Mouse (Mus musculus) heart, embryonic 14.5 days (tissue): ENCODE measurements around the gene Camkk1. TPM values are rescaled to one million over a fixed set of nuclear protein-coding genes. Genes with fewer than 3 reads are reported as not detected.

Source experiments
- ATAC-seq: fragments of 200-750 bp; cut with Nextera tagmentation; 2 replicates; pipeline ENCODE4 v1.8.0; 2017; ENCODE audit warnings: low read depth, moderate TSS enrichment; ENCODE audit not compliant: insufficient number of reproducible peaks, insufficient read depth, low FRiP score
- H3K27ac ChIP-seq, 2 experiments: fragments of 200-500 bp in 1 of 2; fragments of 300-500 bp in 1 of 2; sonication (generic) in 1 of 2; replicated peaks in 1 of 2; 2 replicates each; pipeline ENCODE4 v1.5.1; 2012 to 2014; ENCODE audit warnings: low read depth in 2 of 2, low read length in 2 of 2, control low read depth in 1 of 2, mild to moderate bottlenecking in 1 of 2, mixed read lengths in 1 of 2; ENCODE audit not compliant: control insufficient read depth in 1 of 2, insufficient read depth in 1 of 2
- H3K27me3 ChIP-seq: fragments of 300-500 bp; sonication (generic); 2 replicates; pipeline ENCODE4 v1.6.1; 2014; ENCODE audit warnings: mild to moderate bottlenecking, low read length, control low read depth; ENCODE audit not compliant: control insufficient read depth, insufficient read depth
- H3K36me3 ChIP-seq: fragments of 300-500 bp; sonication (generic); 2 replicates; pipeline ENCODE4 v1.6.1; 2014; ENCODE audit warnings: mild to moderate bottlenecking, control low read depth, low read length, mixed read lengths; ENCODE audit not compliant: control insufficient read depth, insufficient read depth
- H3K4me1 ChIP-seq, 2 experiments: fragments of 200-500 bp in 1 of 2; fragments of 300-500 bp in 1 of 2; sonication (generic) in 1 of 2; 2 replicates each; pipeline ENCODE4 v1.6.1; 2012 to 2014; ENCODE audit warnings: low read length in 2 of 2, control low read depth in 1 of 2, mixed read lengths in 1 of 2; ENCODE audit not compliant: control insufficient read depth in 2 of 2, insufficient read depth in 2 of 2
- H3K4me2 ChIP-seq: fragments of 300-500 bp; sonication (generic); 2 replicates; pipeline ENCODE4 v1.6.1; 2014; ENCODE audit warnings: mild to moderate bottlenecking, low read length
- H3K4me3 ChIP-seq, 2 experiments: fragments of 200-500 bp in 1 of 2; fragments of 300-500 bp in 1 of 2; sonication (generic) in 1 of 2; 2 replicates each; pipeline ENCODE4 v1.5.1; 2012 to 2014; ENCODE audit warnings: low read length in 2 of 2, mild to moderate bottlenecking in 2 of 2, control low read depth in 1 of 2, low read depth in 1 of 2, moderate library complexity in 1 of 2; ENCODE audit not compliant: control insufficient read depth in 1 of 2, insufficient read depth in 1 of 2
- H3K9ac ChIP-seq: fragments of 300-500 bp; sonication (generic); 2 replicates; pipeline ENCODE4 v1.6.1; 2014; ENCODE audit warnings: mild to moderate bottlenecking, low read length
- H3K9me3 ChIP-seq: fragments of 300-500 bp; sonication (generic); 2 replicates; pipeline ENCODE4 v1.6.1; 2016; ENCODE audit warnings: low read length, control low read depth; ENCODE audit not compliant: control insufficient read depth
- WGBS: fragments of 180-500 bp; shearing (Covaris S2); extraction: QIAGEN DNeasy Blood & Tissue Kit; methylation state at CpG from one replicate; pipeline ENCODE4 v1.1.7; 2014; 5-methylcytosine and 5-hydroxymethylcytosine counted together
- polyA plus RNA-seq: library from polyadenylated mRNA; unstranded; fragments of >200 nt; fragmentation: Nextera tagmentation; extraction: Ambion mirVana; gene quantifications from 2 replicates; pipeline ENCODE4 v1.2.1, GENCODE M21; 2014

Camkk1 gene
- polyA plus RNA-seq, 1 experiment from 2014 or later: 1.2 TPM

- no peak for ATAC-seq
- WGBS: 16% methylated on average over 6 of the region's 6 CpGs
- Histone ChIP-seq H3K9ac (no peak overlapping the region), H3K4me2 (no peak overlapping the region), H3K27me3 (no peaks in the 10 kb centered on the region), H3K9me3 (no peaks in the 10 kb centered on the region), H3K27ac (no peak overlapping the region), H3K4me1 (peaks cover 25 to 32% of the 10 kb centered on the region in 2 experiments), H3K4me3 (no peak overlapping the region), H3K36me3 (no peaks in the 10 kb centered on the region)
These were observed 17.8 kb upstream of the Camkk1 start for GRCm38 (mm10) chr11:73001029-73001428.

- ATAC-seq: peak; percentile 28; the same call in 1 of the 2 replicates
These were observed 12.4 kb upstream of the Camkk1 start for GRCm38 (mm10) chr11:73006377-73006776.

GRCm38 (mm10) chr11:73007113-73007512 is 11.7 kb upstream of the Camkk1 start:
- H3K4me3 ChIP-seq: no peak overlapping the region
- 36% methylated on average over 3 of the region's 3 CpGs for WGBS
- no peaks in the 10 kb centered on the region for H3K9me3 ChIP-seq
- H3K4me1 ChIP-seq: peaks cover 15 to 27% of the 10 kb centered on the region in 2 experiments
- ATAC-seq: no peak
- H3K27me3 ChIP-seq: peaks cover 22% of the 10 kb centered on the region
- H3K9ac ChIP-seq: no peak overlapping the region
- no peak overlapping the region for H3K27ac ChIP-seq
- H3K36me3 ChIP-seq: no peaks in the 10 kb centered on the region
- no peak overlapping the region for H3K4me2 ChIP-seq

More at GRCm38 (mm10) chr11:73006377-73006776, 12.4 kb upstream of the Camkk1 start:
- Histone ChIP-seq H3K9me3 (no peaks in the 10 kb centered on the region), H3K9ac (no peak overlapping the region), H3K27ac (peak overlapping the region in 1 of 2 experiments; percentile 64; a peak in 2 of 4 replicates), H3K4me3 (no peak overlapping the region), H3K36me3 (no peaks in the 10 kb centered on the region), H3K4me1 (peaks cover 15 to 27% of the 10 kb centered on the region in 2 experiments), H3K4me2 (no peak overlapping the region), H3K27me3 (peaks cover 20% of the 10 kb centered on the region)
- WGBS: 0% methylated on average over 2 of the region's 2 CpGs

- ATAC-seq: no peak; the same call in 1 of the 2 replicates
- Histone ChIP-seq H3K36me3 (no peaks in the 10 kb centered on the region), H3K9me3 (no peaks in the 10 kb centered on the region), H3K27me3 (peaks cover 22% of the 10 kb centered on the region), H3K9ac (no peak overlapping the region), H3K27ac (no peak overlapping the region), H3K4me3 (no peak overlapping the region), H3K4me2 (no peak overlapping the region), H3K4me1 (peaks cover 15 to 27% of the 10 kb centered on the region in 2 experiments)
- 40% methylated on average over 11 of the region's 11 CpGs for WGBS
These were observed 10.9 kb upstream of the Camkk1 start for GRCm38 (mm10) chr11:73007698-73008481.

GRCm38 (mm10) chr11:73008826-73009225 is 10.0 kb upstream of the Camkk1 start:
- H3K4me2 ChIP-seq: no peak overlapping the region
- H3K27ac ChIP-seq: no peak overlapping the region
- peaks cover 15 to 27% of the 10 kb centered on the region in 2 experiments for H3K4me1 ChIP-seq
- no peaks in the 10 kb centered on the region for H3K36me3 ChIP-seq
- no peak for ATAC-seq
- 70% methylated on average over 2 of the region's 2 CpGs for WGBS
- H3K4me3 ChIP-seq: no peak overlapping the region
- H3K9ac ChIP-seq: no peak overlapping the region
- no peaks in the 10 kb centered on the region for H3K9me3 ChIP-seq
- peaks cover 22% of the 10 kb centered on the region for H3K27me3 ChIP-seq

GRCm38 (mm10) chr11:73009531-73010274 is 9.1 kb upstream of the Camkk1 start:
- WGBS: 68% methylated on average over 13 of the region's 13 CpGs
- Histone ChIP-seq H3K27ac (no peak overlapping the region), H3K27me3 (peaks cover 22% of the 10 kb centered on the region), H3K4me2 (no peak overlapping the region), H3K9me3 (no peaks in the 10 kb centered on the region), H3K4me1 (peaks cover 15 to 31% of the 10 kb centered on the region in 2 experiments), H3K4me3 (no peak overlapping the region), H3K36me3 (no peaks in the 10 kb centered on the region), H3K9ac (no peak overlapping the region)
- ATAC-seq: no peak

- Histone ChIP-seq H3K27me3 (peaks cover 39% of the 10 kb centered on the region), H3K9me3 (no peaks in the 10 kb centered on the region), H3K4me1 (peaks cover 7 to 15% of the 10 kb centered on the region in 2 experiments; a peak in 2 of 4 replicates), H3K4me3 (no peak overlapping the region), H3K27ac (no peak overlapping the region), H3K4me2 (no peak overlapping the region), H3K36me3 (no peaks in the 10 kb centered on the region), H3K9ac (no peak overlapping the region)
- WGBS: 75% methylated on average over 5 of the region's 5 CpGs
- ATAC-seq: no peak
These were observed 4.8 kb upstream of the Camkk1 start for GRCm38 (mm10) chr11:73013981-73014380.
